Mouse (Mus musculus): ENCODE data around the gene Mtrf1l. TPM values are rescaled to one million over a fixed set of nuclear protein-coding genes. Genes with fewer than 3 reads are reported as not detected.

Mtrf1l gene
- polyA plus RNA-seq, 1 experiment from 2014 or later = 9.2 TPM

GRCm38 (mm10) chr10:5826336-5827025 is 2.8 kb upstream of the Mtrf1l start:
- Histone ChIP-seq H3K9me3 (replicated peaks) (no peaks in the 10 kb centered on the region), H3K27me3 (replicated peaks) (no peaks in the 10 kb centered on the region), H3K9ac (no peak overlapping the region), H3K4me2 (no peak overlapping the region), H3K36me3 (peaks cover 3% of the 10 kb centered on the region; the same call in 1 of the 2 replicates), H3K4me1 (replicated peaks) (peaks cover 12% of the 10 kb centered on the region), H3K27ac (ENCODE audit: poor library complexity, severe bottlenecking) (no peak overlapping the region), H3K4me3 (no peak overlapping the region)
- no peak for ATAC-seq (ENCODE audit: insufficient number of reproducible peaks, low FRiP score)
- 63% methylated on average over 6 of the region's 6 CpGs for WGBS

GRCm38 (mm10) chr10:5824779-5825178 is 1.1 kb upstream of the Mtrf1l start:
- peaks cover 12% of the 10 kb centered on the region for H3K36me3 ChIP-seq
- peak overlapping the region; percentile 86 for H3K4me2 ChIP-seq
- H3K4me1 ChIP-seq (replicated peaks) = peaks cover 12% of the 10 kb centered on the region
- no peaks in the 10 kb centered on the region for H3K9me3 ChIP-seq (replicated peaks)
- H3K27ac ChIP-seq (ENCODE audit: poor library complexity, severe bottlenecking) = peak overlapping the region; percentile 91
- peak overlapping the region; percentile 66 for H3K9ac ChIP-seq
- peak overlapping the region; percentile 96 for H3K4me3 ChIP-seq
- ATAC-seq (ENCODE audit: insufficient number of reproducible peaks, low FRiP score) = no peak
- 1% methylated on average over 3 of the region's 3 CpGs for whole genome bisulfite sequencing
- no peaks in the 10 kb centered on the region for H3K27me3 ChIP-seq (replicated peaks)

- peak overlapping the region; percentile 91 for H3K27ac ChIP-seq (ENCODE audit: poor library complexity, severe bottlenecking)
- H3K27me3 ChIP-seq (replicated peaks) = no peaks in the 10 kb centered on the region
- peaks cover 26% of the 10 kb centered on the region for H3K36me3 ChIP-seq
- H3K4me1 ChIP-seq (replicated peaks) = peaks cover 12% of the 10 kb centered on the region
- H3K4me2 ChIP-seq = peak overlapping the region; percentile 86
- H3K9ac ChIP-seq = peak overlapping the region; percentile 98
- peak; percentile 15; the same call in 1 of the 2 replicates for ATAC-seq (ENCODE audit: insufficient number of reproducible peaks, low FRiP score)
- H3K4me3 ChIP-seq = peak overlapping the region; percentile 96
- H3K9me3 ChIP-seq (replicated peaks) = no peaks in the 10 kb centered on the region
- WGBS = under 1% methylated on average over 37 of the region's 37 CpGs
Observed at GRCm38 (mm10) chr10:5823291-5823739, 395 bp downstream of the Mtrf1l start.

- WGBS = 86% methylated on average over 3 of the region's 3 CpGs
Observed at GRCm38 (mm10) chr10:5818772-5819171, 4.9 kb downstream of the Mtrf1l start.

GRCm38 (mm10) chr10:5815968-5816367 is 7.7 kb downstream of the Mtrf1l start:
- no peak for ATAC-seq (ENCODE audit: insufficient number of reproducible peaks, low FRiP score)
- 99% methylated on average over 2 of the region's 2 CpGs for WGBS

More at GRCm38 (mm10) chr10:5818772-5819171, 4.9 kb downstream of the Mtrf1l start:
- no peak for ATAC-seq (ENCODE audit: insufficient number of reproducible peaks, low FRiP score)
- H3K4me1 ChIP-seq (replicated peaks) = peaks cover 12% of the 10 kb centered on the region
- H3K27ac ChIP-seq (ENCODE audit: poor library complexity, severe bottlenecking) = no peak overlapping the region
- H3K9me3 ChIP-seq (replicated peaks) = no peaks in the 10 kb centered on the region
- H3K4me2 ChIP-seq = no peak overlapping the region
- no peaks in the 10 kb centered on the region for H3K27me3 ChIP-seq (replicated peaks)
- H3K9ac ChIP-seq = no peak overlapping the region
- H3K36me3 ChIP-seq = peaks cover 63% of the 10 kb centered on the region
- no peak overlapping the region for H3K4me3 ChIP-seq

GRCm38 (mm10) chr10:5813724-5814123 is 10.0 kb downstream of the Mtrf1l start:
- H3K4me2 ChIP-seq = no peak overlapping the region
- H3K4me1 ChIP-seq (replicated peaks) = no peaks in the 10 kb centered on the region
- H3K27me3 ChIP-seq (replicated peaks) = no peaks in the 10 kb centered on the region
- H3K27ac ChIP-seq (ENCODE audit: poor library complexity, severe bottlenecking) = no peak overlapping the region
- H3K4me3 ChIP-seq = no peak overlapping the region
- no peak overlapping the region for H3K9ac ChIP-seq
- no peaks in the 10 kb centered on the region for H3K9me3 ChIP-seq (replicated peaks)
- H3K36me3 ChIP-seq = peaks cover 66% of the 10 kb centered on the region
- WGBS = 93% methylated on average over 11 of the region's 11 CpGs
- ATAC-seq (ENCODE audit: insufficient number of reproducible peaks, low FRiP score) = no peak

More at GRCm38 (mm10) chr10:5815968-5816367, 7.7 kb downstream of the Mtrf1l start:
- peaks cover 82% of the 10 kb centered on the region for H3K36me3 ChIP-seq
- no peak overlapping the region for H3K4me3 ChIP-seq
- H3K9me3 ChIP-seq (replicated peaks) = no peaks in the 10 kb centered on the region
- H3K4me2 ChIP-seq = no peak overlapping the region
- no peaks in the 10 kb centered on the region for H3K27me3 ChIP-seq (replicated peaks)
- no peak overlapping the region for H3K9ac ChIP-seq
- no peaks in the 10 kb centered on the region; the same call in 1 of the 2 replicates for H3K4me1 ChIP-seq (replicated peaks)
- H3K27ac ChIP-seq (ENCODE audit: poor library complexity, severe bottlenecking) = no peak overlapping the region

GRCm38 (mm10) chr10:5807683-5808082 is 16.0 kb downstream of the Mtrf1l start:
- no peak overlapping the region for H3K27ac ChIP-seq (ENCODE audit: poor library complexity, severe bottlenecking)

GRCm38 (mm10) chr10:5806996-5807395 is 16.7 kb downstream of the Mtrf1l start:
- Histone ChIP-seq H3K4me1 (replicated peaks) (peaks cover 15% of the 10 kb centered on the region), H3K27me3 (replicated peaks) (no peaks in the 10 kb centered on the region), H3K4me2 (no peak overlapping the region), H3K9me3 (replicated peaks) (no peaks in the 10 kb centered on the region), H3K4me3 (no peak overlapping the region), H3K36me3 (peaks cover 18% of the 10 kb centered on the region), H3K9ac (no peak overlapping the region), H3K27ac (ENCODE audit: poor library complexity, severe bottlenecking) (no peak overlapping the region)
- no peak for ATAC-seq (ENCODE audit: insufficient number of reproducible peaks, low FRiP score)
- 81% methylated on average over 4 of the region's 4 CpGs for WGBS

More at GRCm38 (mm10) chr10:5807683-5808082, 16.0 kb downstream of the Mtrf1l start:
- Histone ChIP-seq H3K9ac (no peak overlapping the region), H3K4me1 (replicated peaks) (peaks cover 9% of the 10 kb centered on the region), H3K4me2 (no peak overlapping the region), H3K36me3 (peaks cover 18% of the 10 kb centered on the region), H3K27me3 (replicated peaks) (no peaks in the 10 kb centered on the region), H3K9me3 (replicated peaks) (no peaks in the 10 kb centered on the region), H3K4me3 (no peak overlapping the region)
- ATAC-seq (ENCODE audit: insufficient number of reproducible peaks, low FRiP score) = no peak
- WGBS = 72% methylated on average over 2 of the region's 2 CpGs

GRCm38 (mm10) chr10:5806416-5806815 is 17.3 kb downstream of the Mtrf1l start:
- ATAC-seq (ENCODE audit: insufficient number of reproducible peaks, low FRiP score) = no peak
- no peaks in the 10 kb centered on the region for H3K27me3 ChIP-seq (replicated peaks)
- WGBS = 11% methylated on average over 8 of the region's 8 CpGs

GRCm38 (mm10) chr10:5805731-5806307 is 17.9 kb downstream of the Mtrf1l start:
- H3K27me3 ChIP-seq (replicated peaks) = no peaks in the 10 kb centered on the region
- peak; percentile 94 for ATAC-seq (ENCODE audit: insufficient number of reproducible peaks, low FRiP score)
- peak overlapping the region; percentile 77 for H3K9ac ChIP-seq
- peak overlapping the region; percentile 89 for H3K27ac ChIP-seq (ENCODE audit: poor library complexity, severe bottlenecking)
- peak overlapping the region; percentile 81 for H3K4me3 ChIP-seq
- H3K9me3 ChIP-seq (replicated peaks) = no peaks in the 10 kb centered on the region
- peaks cover 24% of the 10 kb centered on the region for H3K36me3 ChIP-seq
- peak overlapping the region; percentile 96 for H3K4me2 ChIP-seq
- under 1% methylated on average over 41 of the region's 43 CpGs for WGBS
- H3K4me1 ChIP-seq (replicated peaks) = peaks cover 20% of the 10 kb centered on the region

More at GRCm38 (mm10) chr10:5806416-5806815, 17.3 kb downstream of the Mtrf1l start:
- peaks cover 18% of the 10 kb centered on the region for H3K36me3 ChIP-seq
- peak overlapping the region; percentile 96 for H3K4me2 ChIP-seq
- peak overlapping the region; percentile 68 for H3K9ac ChIP-seq
- peaks cover 20% of the 10 kb centered on the region for H3K4me1 ChIP-seq (replicated peaks)
- no peaks in the 10 kb centered on the region for H3K9me3 ChIP-seq (replicated peaks)
- peak overlapping the region; percentile 81 for H3K4me3 ChIP-seq
- H3K27ac ChIP-seq (ENCODE audit: poor library complexity, severe bottlenecking) = peak overlapping the region; percentile 82

GRCm38 (mm10) chr10:5805243-5805730 is 18.4 kb downstream of the Mtrf1l start, which contains the start of gene Fbxo5:
TSS of gene Fbxo5 (minus strand) at chr10:5805600.
- Histone ChIP-seq H3K4me3 (peak within 1 kb of the TSS; percentile 81), H3K4me1 (replicated peaks) (peaks cover 20% of the 10 kb centered on the region), H3K9ac (peak within 1 kb of the TSS; percentile 88), H3K27ac (ENCODE audit: poor library complexity, severe bottlenecking) (peak within 1 kb of the TSS; percentile 89), H3K36me3 (peaks cover 27% of the 10 kb centered on the region), H3K4me2 (peak within 1 kb of the TSS; percentile 96), H3K9me3 (replicated peaks) (no peaks in the 10 kb centered on the region), H3K27me3 (replicated peaks) (no peaks in the 10 kb centered on the region)
- peak; percentile 97 for ATAC-seq (ENCODE audit: insufficient number of reproducible peaks, low FRiP score)
- under 1% methylated on average over 42 of the region's 42 CpGs for WGBS
